Mouse (Mus musculus) liver, adult 2 months (tissue): Measurements from ENCODE around the gene Olfr56.

Source experiments
- CTCF ChIP-seq: fragments of 200-500 bp; IDR thresholded peaks from 2 replicates; pipeline ENCODE4 v1.5.1; 2011; ENCODE audit warnings: low read depth, low read length, control low read depth
- POLR2A ChIP-seq: fragments of 200-500 bp; IDR thresholded peaks from 2 replicates; pipeline ENCODE4 v1.6.1; 2011; ENCODE audit warnings: low read length, control low read depth; ENCODE audit not compliant: insufficient read depth; ENCODE audit errors: extremely low read depth

GRCm38 (mm10) chr11:49183172-49183571, 204.5 kb downstream of the Olfr56 start:
- no peak for TF ChIP-seq POLR2A
- no peak for TF ChIP-seq CTCF
